Mouse (Mus musculus) cerebellum, adult 2 months (tissue): Measurements from ENCODE around the gene Stard10. TPM values are rescaled to one million over a fixed set of nuclear protein-coding genes. Genes with fewer than 3 reads are reported as not detected.

ENCODE experiments used
- DNase-seq, 2 experiments: peaks; one replicate each; pipeline ENCODE4 v3.0.0; 2021
- H3K27ac ChIP-seq: fragments of 200-500 bp; 2 replicates; pipeline ENCODE4 v1.5.1; 2012; ENCODE audit warnings: low read length, control low read depth, inconsistent platforms; ENCODE audit not compliant: insufficient read depth
- H3K27me3 ChIP-seq: fragments of 200-500 bp; 2 replicates; pipeline ENCODE4 v1.6.1; 2012; ENCODE audit warnings: inconsistent platforms, mild to moderate bottlenecking, low read length, moderate library complexity; ENCODE audit not compliant: control insufficient read depth, insufficient read depth
- H3K4me1 ChIP-seq: fragments of 200-500 bp; 2 replicates; pipeline ENCODE4 v1.6.1; 2011; ENCODE audit warnings: low read length; ENCODE audit not compliant: control insufficient read depth, insufficient read depth
- H3K4me3 ChIP-seq: fragments of 200-500 bp; replicated peaks from 2 replicates; pipeline ENCODE3; 2011; ENCODE audit warnings: mild to moderate bottlenecking, low read depth, low read length, control low read depth; ENCODE audit not compliant: insufficient read depth
- CTCF ChIP-seq: fragments of 200-500 bp; IDR thresholded peaks from 2 replicates; pipeline ENCODE4 v1.5.1; 2011; ENCODE audit warnings: low read depth, mild to moderate bottlenecking, control low read depth, low read length, moderate library complexity, borderline replicate concordance; ENCODE audit not compliant: insufficient read depth
- POLR2A ChIP-seq: fragments of 200-500 bp; IDR thresholded peaks from 2 replicates; pipeline ENCODE4 v1.6.1; 2011; ENCODE audit warnings: low read length, control low read depth, borderline replicate concordance; ENCODE audit not compliant: insufficient read depth
- WGBS: fragments of 180-500 bp; shearing (Covaris S2); methylation state at CpG from one replicate; pipeline ENCODE4 v1.1.7; 2018; 5-methylcytosine and 5-hydroxymethylcytosine counted together
- polyA plus RNA-seq: library from polyadenylated mRNA; depleted of rRNA; stranded (reverse); fragments of >200 nt; gene quantifications from 2 replicates; pipeline ENCODE4 v1.2.3, GENCODE M21; 2012; rRNA removed

Stard10 gene
- 119 and 123 TPM in 2 replicates for polyA plus RNA-seq

GRCm38 (mm10) chr7:101317014-101317413 is at the start of gene Stard10:
TSS of gene Stard10 (plus strand) at chr7:101317086.
- H3K27me3 ChIP-seq: no peaks in the 10 kb centered on the region
- no peak within 1 kb of the TSS for H3K27ac ChIP-seq
- peaks cover 20% of the 10 kb centered on the region for H3K4me1 ChIP-seq
- no peak within 1 kb of the TSS for H3K4me3 ChIP-seq
- TF ChIP-seq POLR2A: no peak
- TF ChIP-seq CTCF: no peak
- DNase-seq: no peak
- 65% methylated on average over 3 of the region's 3 CpGs for WGBS

- DNase-seq: peak in 1 of 2 experiments; percentile 30
- no peak overlapping the region for H3K27ac ChIP-seq
Measured at GRCm38 (mm10) chr7:101267457-101268259, 49.2 kb upstream of the Stard10 start.

GRCm38 (mm10) chr7:101271602-101272001 is 45.3 kb upstream of the Stard10 start:
- Histone ChIP-seq H3K27me3 (no peaks in the 10 kb centered on the region), H3K27ac (no peak overlapping the region), H3K4me3 (no peak overlapping the region), H3K4me1 (no peaks in the 10 kb centered on the region; the same call in 1 of the 2 replicates)
- DNase-seq: no peak
- TF ChIP-seq POLR2A: no peak
- TF ChIP-seq CTCF: no peak
- 88% methylated on average over 1 of the region's 1 CpGs for WGBS

More at GRCm38 (mm10) chr7:101267457-101268259, 49.2 kb upstream of the Stard10 start:
- Histone ChIP-seq H3K4me3 (no peak overlapping the region), H3K27me3 (no peaks in the 10 kb centered on the region), H3K4me1 (no peaks in the 10 kb centered on the region; the same call in 1 of the 2 replicates)
- TF ChIP-seq CTCF: no peak
- TF ChIP-seq POLR2A: no peak
- 54% methylated on average over 3 of the region's 3 CpGs for WGBS

GRCm38 (mm10) chr7:101272466-101273160 is 44.3 kb upstream of the Stard10 start:
- TF ChIP-seq POLR2A: no peak
- no peak for TF ChIP-seq CTCF
- no peak overlapping the region for H3K4me3 ChIP-seq
- H3K27ac ChIP-seq: no peak overlapping the region
- H3K4me1 ChIP-seq: no peaks in the 10 kb centered on the region; the same call in 1 of the 2 replicates
- H3K27me3 ChIP-seq: no peaks in the 10 kb centered on the region
- 91% methylated on average over 8 of the region's 8 CpGs for WGBS
- DNase-seq: no peak

GRCm38 (mm10) chr7:101282721-101283120 is 34.2 kb upstream of the Stard10 start:
- no peak for DNase-seq
- no peak overlapping the region for H3K27ac ChIP-seq
- H3K27me3 ChIP-seq: no peaks in the 10 kb centered on the region
- TF ChIP-seq CTCF (no peak), POLR2A (no peak)
- H3K4me1 ChIP-seq: no peaks in the 10 kb centered on the region
- H3K4me3 ChIP-seq: no peak overlapping the region
- WGBS: 94% methylated on average over 3 of the region's 3 CpGs

DNA sequence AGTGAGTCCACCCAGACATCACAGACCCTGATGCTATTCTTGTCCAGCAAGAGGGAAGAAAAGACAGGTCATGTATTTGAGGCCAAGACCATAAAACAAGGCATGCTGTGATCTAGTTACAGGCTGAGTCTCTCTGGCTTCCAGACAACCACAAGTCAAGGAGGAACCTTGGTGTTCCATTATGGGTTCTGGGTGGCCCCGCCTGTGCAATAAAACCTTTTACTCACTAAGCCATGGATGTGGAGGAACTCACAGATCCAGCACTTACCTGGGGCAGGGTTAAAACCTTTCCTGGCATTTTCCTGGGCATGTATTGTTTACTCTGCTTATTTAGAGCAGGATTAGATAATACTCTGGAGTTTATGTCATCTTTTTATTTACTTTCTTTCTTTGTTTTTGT is 32.4 kb upstream of the Stard10 start:
- DNase-seq: peak in 1 of 2 experiments; percentile 0
- H3K27ac ChIP-seq: no peak overlapping the region
- TF ChIP-seq POLR2A (no peak), CTCF (no peak)
- no peaks in the 10 kb centered on the region for H3K4me1 ChIP-seq
- H3K4me3 ChIP-seq: no peak overlapping the region
- no peaks in the 10 kb centered on the region for H3K27me3 ChIP-seq
- 92% methylated on average over 1 of the region's 1 CpGs for WGBS

DNA sequence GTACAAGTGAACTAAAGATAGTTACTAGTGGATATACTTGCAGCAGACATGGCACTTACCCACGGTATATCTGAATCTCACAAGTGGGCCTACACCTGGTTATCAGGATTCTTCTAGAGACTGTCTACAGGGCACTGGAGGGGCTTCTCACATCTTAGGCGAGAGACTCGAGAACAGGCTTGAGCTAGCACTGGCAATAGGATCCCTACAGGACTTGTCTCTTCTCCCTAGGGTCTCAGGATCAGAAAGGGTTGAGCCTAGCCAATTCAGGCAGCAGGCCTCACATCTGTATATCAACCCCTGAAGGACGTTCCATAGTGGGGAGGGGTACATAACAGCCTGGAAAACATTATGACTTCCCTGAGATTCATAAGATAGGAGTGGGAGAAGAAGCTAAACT is 30.0 kb upstream of the Stard10 start:
- no peak for TF ChIP-seq POLR2A
- Histone ChIP-seq H3K4me3 (no peak overlapping the region), H3K27me3 (no peaks in the 10 kb centered on the region), H3K27ac (no peak overlapping the region), H3K4me1 (no peaks in the 10 kb centered on the region)
- DNase-seq: peak in 1 of 2 experiments; percentile 4
- WGBS: 89% methylated on average over 4 of the region's 4 CpGs

GRCm38 (mm10) chr7:101287820-101288219 is 29.1 kb upstream of the Stard10 start:
- no peaks in the 10 kb centered on the region for H3K27me3 ChIP-seq
- H3K4me1 ChIP-seq: no peaks in the 10 kb centered on the region
- no peak overlapping the region for H3K4me3 ChIP-seq
- no peak overlapping the region for H3K27ac ChIP-seq
- DNase-seq: peak in 1 of 2 experiments; percentile 4
- 84% methylated on average over 2 of the region's 2 CpGs for WGBS
- TF ChIP-seq POLR2A (no peak), CTCF (no peak)
